Mouse (Mus musculus): ENCODE measurements around the gene Naa16. TPM values are rescaled to one million over a fixed set of nuclear protein-coding genes. Genes with fewer than 3 reads are reported as not detected.

The Naa16 gene
- polyA plus RNA-seq, 1 experiment from 2014 or later, result 24.4 TPM

DNA sequence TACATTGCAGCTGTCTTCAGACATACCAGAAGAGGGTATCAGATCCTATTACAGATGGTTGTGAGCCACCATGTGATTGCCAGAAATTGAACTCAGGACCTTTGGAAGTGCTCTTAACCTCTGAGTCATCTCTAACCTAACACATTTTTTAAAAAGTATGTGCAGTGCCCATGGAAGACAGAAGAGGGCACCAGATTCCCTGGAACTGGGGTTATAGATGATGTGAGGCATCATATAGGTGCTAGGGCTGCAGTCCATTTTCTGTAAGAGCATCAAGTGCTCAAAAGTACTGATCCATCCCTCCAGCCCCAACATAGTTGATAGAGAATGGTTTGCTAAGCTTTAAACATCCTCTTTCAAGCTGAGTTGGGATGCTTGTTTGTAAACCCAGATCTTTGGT is 4.0 kb upstream of the Naa16 start:
- no peak overlapping the region for H3K4me3 ChIP-seq (replicated peaks)
- no peak overlapping the region for H3K4me2 ChIP-seq
- no peaks in the 10 kb centered on the region for H3K27me3 ChIP-seq
- no peaks in the 10 kb centered on the region for H3K9me3 ChIP-seq (replicated peaks)
- ATAC-seq (ENCODE audit: insufficient read depth), result no peak
- peaks cover 32% of the 10 kb centered on the region for H3K4me1 ChIP-seq (replicated peaks)
- H3K27ac ChIP-seq (replicated peaks), result no peak overlapping the region
- H3K9ac ChIP-seq, result no peak overlapping the region
- no peaks in the 10 kb centered on the region for H3K36me3 ChIP-seq (replicated peaks)

- WGBS (ENCODE audit: insufficient replicate concordance), result 16% methylated on average over 1 of the region's 1 CpGs
- ATAC-seq (ENCODE audit: insufficient read depth), result no peak
- no peaks in the 10 kb centered on the region for H3K9me3 ChIP-seq (replicated peaks)
These were observed 2.7 kb upstream of the Naa16 start for GRCm38 (mm10) chr14:79393289-79393688.

GRCm38 (mm10) chr14:79389438-79390264 is 927 bp downstream of the Naa16 start:
- H3K4me1 ChIP-seq (replicated peaks), result peaks cover 39% of the 10 kb centered on the region
- H3K4me3 ChIP-seq (replicated peaks), result peak overlapping the region; percentile 84
- peaks cover 16% of the 10 kb centered on the region for H3K36me3 ChIP-seq (replicated peaks)
- H3K4me2 ChIP-seq, result peak overlapping the region; percentile 82
- H3K9ac ChIP-seq, result peak overlapping the region; percentile 92
- H3K27me3 ChIP-seq, result no peaks in the 10 kb centered on the region
- no peaks in the 10 kb centered on the region for H3K9me3 ChIP-seq (replicated peaks)
- H3K27ac ChIP-seq (replicated peaks), result peak overlapping the region; percentile 96
- 2% methylated on average over 16 of the region's 16 CpGs for WGBS (ENCODE audit: insufficient replicate concordance)
- ATAC-seq (ENCODE audit: insufficient read depth), result no peak

More at GRCm38 (mm10) chr14:79393289-79393688, 2.7 kb upstream of the Naa16 start:
- Histone ChIP-seq H3K4me1 (replicated peaks) (peaks cover 37% of the 10 kb centered on the region), H3K4me2 (no peak overlapping the region), H3K27me3 (no peaks in the 10 kb centered on the region), H3K27ac (replicated peaks) (no peak overlapping the region), H3K4me3 (replicated peaks) (no peak overlapping the region), H3K9ac (no peak overlapping the region), H3K36me3 (replicated peaks) (0 out of 2 replicates have a peak, but pooled peaks cover 3% of the 10 kb centered on the region)

DNA sequence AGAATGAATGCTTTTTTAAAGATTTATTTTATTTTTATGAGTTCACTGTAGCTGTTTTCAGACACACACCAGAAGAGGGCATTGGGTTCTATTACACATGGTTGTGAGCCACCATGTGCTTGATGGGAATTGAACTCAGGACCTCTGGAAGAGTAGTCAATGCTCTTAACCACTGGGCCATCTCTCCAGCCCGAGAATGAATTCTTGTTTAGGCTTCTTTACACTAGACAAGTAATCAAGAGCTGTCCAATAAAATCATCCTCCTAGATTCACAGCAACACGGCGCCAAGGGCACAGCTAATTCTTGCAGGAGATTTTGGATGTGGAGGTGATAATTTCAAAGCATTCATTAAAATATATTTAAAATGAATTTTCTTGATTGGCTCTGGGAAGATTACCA is 2.3 kb downstream of the Naa16 start:
- Histone ChIP-seq H3K9ac (no peak overlapping the region), H3K9me3 (replicated peaks) (no peaks in the 10 kb centered on the region), H3K27me3 (no peaks in the 10 kb centered on the region), H3K36me3 (replicated peaks) (peaks cover 20% of the 10 kb centered on the region), H3K4me3 (replicated peaks) (no peak overlapping the region), H3K27ac (replicated peaks) (no peak overlapping the region), H3K4me1 (replicated peaks) (peaks cover 40% of the 10 kb centered on the region), H3K4me2 (no peak overlapping the region)
- no peak for ATAC-seq (ENCODE audit: insufficient read depth)
- WGBS (ENCODE audit: insufficient replicate concordance), result 82% methylated on average over 3 of the region's 3 CpGs

- H3K36me3 ChIP-seq (replicated peaks), result peaks cover 50% of the 10 kb centered on the region
- H3K27me3 ChIP-seq, result no peaks in the 10 kb centered on the region
- no peaks in the 10 kb centered on the region for H3K9me3 ChIP-seq (replicated peaks)
- H3K9ac ChIP-seq, result no peak overlapping the region
- 50% methylated on average over 7 of the region's 7 CpGs for WGBS (ENCODE audit: insufficient replicate concordance)
- ATAC-seq (ENCODE audit: insufficient read depth), result peak; percentile 67
- H3K4me1 ChIP-seq (replicated peaks), result peaks cover 14% of the 10 kb centered on the region
- no peak overlapping the region for H3K4me3 ChIP-seq (replicated peaks)
- H3K4me2 ChIP-seq, result 0 out of 2 replicates have a peak overlapping the region, but pooled peaks have one; percentile 3
- peak overlapping the region; percentile 9; the same call in 1 of the 2 replicates for H3K27ac ChIP-seq (replicated peaks)
These were observed 7.5 kb downstream of the Naa16 start for GRCm38 (mm10) chr14:79383120-79383519.

- Histone ChIP-seq H3K4me3 (replicated peaks) (no peak overlapping the region), H3K9me3 (replicated peaks) (no peaks in the 10 kb centered on the region), H3K27me3 (no peaks in the 10 kb centered on the region), H3K27ac (replicated peaks) (no peak overlapping the region), H3K36me3 (replicated peaks) (peaks cover 52% of the 10 kb centered on the region), H3K4me2 (no peak overlapping the region), H3K9ac (no peak overlapping the region), H3K4me1 (replicated peaks) (no peaks in the 10 kb centered on the region)
- ATAC-seq (ENCODE audit: insufficient read depth), result no peak
These were observed 13.5 kb downstream of the Naa16 start for GRCm38 (mm10) chr14:79377041-79377440.

GRCm38 (mm10) chr14:79358055-79358454 is 32.5 kb downstream of the Naa16 start:
- H3K36me3 ChIP-seq (replicated peaks), result peaks cover 68% of the 10 kb centered on the region
- no peak overlapping the region for H3K9ac ChIP-seq
- peaks cover 16% of the 10 kb centered on the region for H3K4me1 ChIP-seq (replicated peaks)
- no peak overlapping the region for H3K4me3 ChIP-seq (replicated peaks)
- no peaks in the 10 kb centered on the region for H3K27me3 ChIP-seq
- no peak overlapping the region for H3K4me2 ChIP-seq
- H3K27ac ChIP-seq (replicated peaks), result no peak overlapping the region
- H3K9me3 ChIP-seq (replicated peaks), result no peaks in the 10 kb centered on the region
- 12% methylated on average over 2 of the region's 2 CpGs for WGBS (ENCODE audit: insufficient replicate concordance)
- peak; percentile 86 for ATAC-seq (ENCODE audit: insufficient read depth)

DNA sequence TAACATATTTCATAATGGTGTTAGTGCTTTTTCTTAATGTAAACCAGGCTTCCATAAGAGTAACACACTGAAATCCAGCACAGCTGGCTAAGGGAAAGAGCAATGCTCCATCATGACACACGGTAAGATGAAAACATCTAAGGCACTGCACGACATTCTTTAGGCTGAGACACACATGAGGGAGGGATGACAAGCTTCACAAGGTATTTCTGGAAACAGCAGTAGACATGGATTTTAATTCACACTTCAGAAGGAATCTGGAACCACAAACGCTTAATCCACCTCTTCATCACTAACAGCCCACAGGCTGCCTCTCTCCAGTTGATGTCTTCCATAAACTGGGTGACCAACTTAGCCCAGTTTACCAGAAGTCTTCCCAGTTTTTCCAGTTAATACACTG is 44.2 kb downstream of the Naa16 start:
- H3K36me3 ChIP-seq (replicated peaks), result peaks cover 69% of the 10 kb centered on the region
- H3K27me3 ChIP-seq, result no peaks in the 10 kb centered on the region
- no peak overlapping the region for H3K4me3 ChIP-seq (replicated peaks)
- no peak overlapping the region for H3K4me2 ChIP-seq
- 92% methylated on average over 3 of the region's 3 CpGs for WGBS (ENCODE audit: insufficient replicate concordance)
- no peak overlapping the region for H3K27ac ChIP-seq (replicated peaks)
- no peaks in the 10 kb centered on the region for H3K4me1 ChIP-seq (replicated peaks)
- H3K9ac ChIP-seq, result no peak overlapping the region
- ATAC-seq (ENCODE audit: insufficient read depth), result no peak
- no peaks in the 10 kb centered on the region for H3K9me3 ChIP-seq (replicated peaks)

DNA sequence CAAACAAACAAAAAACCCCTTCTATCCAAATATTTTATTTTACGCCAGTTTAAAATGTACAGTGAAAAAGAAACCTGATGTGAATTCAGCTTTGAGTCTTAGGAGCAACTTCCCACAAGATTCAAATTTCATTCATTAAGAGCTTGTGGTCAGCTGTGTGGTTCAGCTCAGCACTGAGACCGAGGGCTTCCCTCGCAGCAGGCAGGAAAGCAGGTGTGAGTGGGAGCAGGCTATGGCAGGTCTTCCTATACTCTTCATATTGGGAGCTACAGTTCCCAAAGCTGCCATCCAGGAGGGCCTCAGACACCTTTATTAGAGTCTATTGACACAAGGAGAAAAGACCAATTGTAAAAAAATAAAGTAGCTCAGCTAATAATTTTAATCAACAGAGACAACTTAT is 55.0 kb downstream of the Naa16 start:
- H3K4me2 ChIP-seq, result no peak overlapping the region
- no peaks in the 10 kb centered on the region for H3K27me3 ChIP-seq
- no peak overlapping the region for H3K9ac ChIP-seq
- WGBS (ENCODE audit: insufficient replicate concordance), result 63% methylated on average over 3 of the region's 3 CpGs
- peaks cover 16% of the 10 kb centered on the region for H3K4me1 ChIP-seq (replicated peaks)
- H3K36me3 ChIP-seq (replicated peaks), result peaks cover 60% of the 10 kb centered on the region
- no peak for ATAC-seq (ENCODE audit: insufficient read depth)
- no peak overlapping the region for H3K27ac ChIP-seq (replicated peaks)
- H3K4me3 ChIP-seq (replicated peaks), result no peak overlapping the region
- H3K9me3 ChIP-seq (replicated peaks), result no peaks in the 10 kb centered on the region

DNA sequence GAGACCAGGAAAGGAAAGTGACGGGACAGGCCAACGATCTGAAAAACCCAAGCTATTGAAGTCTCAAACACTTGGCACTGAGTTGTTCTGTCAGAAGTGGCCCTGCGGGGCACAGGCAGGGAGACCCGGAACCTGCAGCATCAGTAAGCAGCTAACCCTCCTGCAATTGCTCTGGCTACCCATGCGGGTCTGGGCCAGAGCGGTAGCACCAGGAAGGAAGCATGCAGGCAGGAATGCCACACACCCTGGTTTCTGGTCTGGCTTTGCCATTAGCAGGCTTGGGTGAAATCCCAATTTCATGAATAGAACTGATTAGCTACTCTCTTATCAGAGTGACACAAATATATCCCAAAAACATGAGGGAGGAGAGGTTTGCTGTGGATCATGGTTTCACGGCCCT is 58.6 kb downstream of the Naa16 start:
- no peak overlapping the region for H3K9ac ChIP-seq
- no peak overlapping the region for H3K4me3 ChIP-seq (replicated peaks)
- WGBS (ENCODE audit: insufficient replicate concordance), result 48% methylated on average over 7 of the region's 7 CpGs
- H3K36me3 ChIP-seq (replicated peaks), result peaks cover 32% of the 10 kb centered on the region
- peak overlapping the region; percentile 83 for H3K4me2 ChIP-seq
- H3K4me1 ChIP-seq (replicated peaks), result peaks cover 25% of the 10 kb centered on the region
- peak overlapping the region; percentile 78 for H3K27ac ChIP-seq (replicated peaks)
- no peak for ATAC-seq (ENCODE audit: insufficient read depth)
- H3K27me3 ChIP-seq, result no peaks in the 10 kb centered on the region
- H3K9me3 ChIP-seq (replicated peaks), result no peaks in the 10 kb centered on the region

- Histone ChIP-seq H3K4me1 (replicated peaks) (peaks cover 31% of the 10 kb centered on the region), H3K4me3 (replicated peaks) (peak overlapping the region; percentile 56), H3K9me3 (replicated peaks) (no peaks in the 10 kb centered on the region), H3K36me3 (replicated peaks) (peaks cover 23% of the 10 kb centered on the region), H3K27ac (replicated peaks) (peak overlapping the region; percentile 78), H3K9ac (peak overlapping the region; percentile 43; the same call in 1 of the 2 replicates), H3K4me2 (peak overlapping the region; percentile 83), H3K27me3 (no peaks in the 10 kb centered on the region)
- ATAC-seq (ENCODE audit: insufficient read depth), result peak; percentile 94
- 9% methylated on average over 16 of the region's 16 CpGs for WGBS (ENCODE audit: insufficient replicate concordance)
These were observed 59.5 kb downstream of the Naa16 start for GRCm38 (mm10) chr14:79330944-79331561.

Measured in liver, embryonic 15.5 days (tissue).